Mouse (Mus musculus): Measurements from ENCODE around the gene Chd5.

Chd5 gene

DNA sequence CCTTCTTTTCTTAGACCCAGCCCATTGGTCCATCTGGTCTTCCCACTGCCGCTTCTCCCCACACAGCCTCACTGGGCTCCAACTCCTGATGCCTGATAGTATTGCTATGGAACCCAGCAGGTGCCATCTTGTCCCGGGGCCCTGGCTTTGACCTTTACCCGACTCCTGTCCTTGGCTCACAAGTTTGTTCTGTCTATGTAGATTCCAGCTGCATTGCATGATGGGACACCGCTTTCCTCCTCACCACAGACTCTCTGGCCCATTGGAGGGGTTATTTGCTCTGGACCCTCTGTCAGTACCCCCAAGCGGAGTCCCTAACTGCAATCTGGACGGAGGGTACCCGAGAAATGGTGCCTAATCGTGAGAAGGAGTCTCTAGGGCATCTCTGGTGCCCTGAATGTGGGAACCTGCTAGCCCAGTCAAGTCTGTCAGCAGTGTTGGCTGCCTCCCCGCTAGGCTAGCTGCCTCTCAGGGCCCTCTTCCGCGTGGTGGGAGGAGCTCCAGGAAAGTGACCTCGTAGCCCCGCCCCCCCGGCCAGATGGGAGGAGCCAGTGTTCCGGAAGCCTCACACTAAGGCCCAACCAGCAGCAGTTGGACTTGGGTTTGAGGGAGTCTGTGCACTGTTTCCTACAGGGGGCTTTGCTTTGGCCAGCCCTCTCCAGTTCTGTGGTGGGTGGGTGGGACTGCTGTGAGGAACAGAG lies 2.3 kb downstream of the Chd5 start:
- TF ChIP-seq NANOG (IDR thresholded peaks at IDR 0.05; ENCODE audit: borderline replicate concordance, low read length) (no peak), CTCF (conservative IDR thresholded peaks at IDR 0.05; ENCODE audit: low read length) (no peak), POU5F1 (IDR thresholded peaks at IDR 0.05; ENCODE audit: borderline replicate concordance, low read length) (no peak)
- peak overlapping the region; percentile 81 for H3K4me3 ChIP-seq (replicated peaks; ENCODE audit: low read length)
- H3K36me3 ChIP-seq (ENCODE audit: insufficient read depth, low read length) = peaks cover 6% of the 10 kb centered on the region; the same call in 1 of the 2 replicates
- peaks cover 31% of the 10 kb centered on the region for H3K27me3 ChIP-seq (ENCODE audit: insufficient read depth, low read length)
- peaks cover 67% of the 10 kb centered on the region for H3K4me1 ChIP-seq (replicated peaks; ENCODE audit: low read depth, low read length)
- H3K9me3 ChIP-seq (ENCODE audit: low read length) = no peaks in the 10 kb centered on the region

DNA sequence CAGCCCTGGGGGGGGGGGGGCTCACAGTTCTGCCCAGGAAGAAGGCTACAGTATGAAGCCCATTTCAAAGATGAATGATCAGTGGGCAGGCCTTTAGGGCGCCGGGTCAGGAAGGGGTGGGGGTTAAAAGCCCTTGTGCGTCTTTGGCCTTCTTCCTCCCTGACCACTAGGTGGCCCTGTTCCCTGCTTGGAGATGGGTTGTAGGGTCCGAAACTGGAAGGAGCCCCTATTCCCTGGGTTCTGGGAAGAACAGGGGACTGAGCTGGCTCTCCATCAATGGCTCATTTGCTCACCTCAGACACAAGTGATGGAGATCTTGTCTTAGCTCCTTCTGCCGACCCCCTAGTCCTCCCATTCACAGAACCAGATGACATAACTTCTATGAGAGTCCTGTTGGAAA lies 4.8 kb downstream of the Chd5 start:
- Histone ChIP-seq H3K9me3 (ENCODE audit: low read length) (no peaks in the 10 kb centered on the region), H3K36me3 (ENCODE audit: insufficient read depth, low read length) (no peaks in the 10 kb centered on the region), H3K4me3 (replicated peaks; ENCODE audit: low read length) (no peak overlapping the region), H3K27me3 (ENCODE audit: insufficient read depth, low read length) (peaks cover 18% of the 10 kb centered on the region), H3K4me1 (replicated peaks; ENCODE audit: low read depth, low read length) (peaks cover 83% of the 10 kb centered on the region)
- TF ChIP-seq CTCF (conservative IDR thresholded peaks at IDR 0.05; ENCODE audit: low read length) (peak; percentile 84), POU5F1 (IDR thresholded peaks at IDR 0.05; ENCODE audit: borderline replicate concordance, low read length) (no peak), NANOG (IDR thresholded peaks at IDR 0.05; ENCODE audit: borderline replicate concordance, low read length) (no peak)

DNA sequence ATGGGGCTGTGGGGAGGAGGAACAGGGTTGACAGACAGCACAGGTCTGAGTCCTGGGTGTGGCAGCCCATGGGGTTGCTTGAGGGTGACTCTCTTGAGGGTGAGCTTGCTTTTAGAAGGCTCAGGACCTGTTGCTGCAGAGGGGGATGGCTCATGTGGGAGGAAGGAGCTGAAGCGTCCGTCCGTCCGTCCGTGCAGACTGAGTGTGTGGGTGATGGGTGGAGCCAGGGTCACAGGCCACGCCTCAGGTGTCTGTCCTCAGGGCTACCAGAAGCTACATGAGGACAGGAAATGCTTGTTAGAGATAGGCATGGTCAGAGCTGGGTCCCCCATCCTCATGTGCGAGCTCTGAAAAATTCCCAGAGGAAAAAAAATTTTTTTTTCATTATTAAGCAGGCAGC lies 6.2 kb downstream of the Chd5 start:
- TF ChIP-seq POU5F1 (IDR thresholded peaks at IDR 0.05; ENCODE audit: borderline replicate concordance, low read length) (no peak), NANOG (IDR thresholded peaks at IDR 0.05; ENCODE audit: borderline replicate concordance, low read length) (no peak), CTCF (conservative IDR thresholded peaks at IDR 0.05; ENCODE audit: low read length) (no peak)
- H3K36me3 ChIP-seq (ENCODE audit: insufficient read depth, low read length) = no peaks in the 10 kb centered on the region

DNA sequence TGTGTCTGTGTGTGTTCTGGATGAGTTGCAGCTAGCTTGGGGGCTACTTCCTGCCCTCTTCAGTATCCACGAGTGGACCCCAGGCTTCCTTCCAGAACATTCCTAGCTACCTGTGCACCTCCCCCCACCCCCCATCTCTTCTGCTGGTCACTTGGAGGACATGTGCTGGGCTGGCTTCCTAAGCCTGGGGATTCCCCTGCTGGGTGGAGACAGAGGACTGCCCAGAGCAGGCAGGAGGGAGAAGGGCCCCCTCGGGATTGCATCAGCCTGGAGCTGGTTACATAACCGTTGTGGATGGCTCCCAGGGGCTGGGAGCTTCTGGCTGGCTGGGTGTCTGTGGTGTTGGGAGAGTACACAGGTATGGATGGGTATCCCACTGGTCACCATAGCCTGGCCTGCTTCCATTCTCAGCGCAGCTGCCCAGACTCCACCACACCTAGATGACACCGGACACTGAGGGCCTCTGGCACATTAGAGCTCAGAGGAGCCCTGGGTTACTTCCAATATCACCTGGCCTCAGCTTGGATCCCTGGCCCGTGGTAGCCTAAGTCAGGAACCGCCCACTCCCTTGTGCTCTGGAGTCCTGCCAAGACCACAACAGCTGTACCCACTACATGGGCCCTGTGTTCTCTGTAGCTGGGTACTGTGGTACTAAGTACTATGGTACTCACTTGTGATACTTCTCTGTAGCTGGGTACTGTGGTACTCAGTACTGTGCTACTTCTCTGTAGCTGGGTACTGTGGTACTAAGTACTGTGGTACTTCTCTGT lies 6.9 kb downstream of the Chd5 start:
- Histone ChIP-seq H3K4me1 (replicated peaks; ENCODE audit: low read depth, low read length) (peaks cover 93% of the 10 kb centered on the region), H3K27me3 (ENCODE audit: insufficient read depth, low read length) (peaks cover 10% of the 10 kb centered on the region), H3K36me3 (ENCODE audit: insufficient read depth, low read length) (no peaks in the 10 kb centered on the region), H3K9me3 (ENCODE audit: low read length) (no peaks in the 10 kb centered on the region), H3K4me3 (replicated peaks; ENCODE audit: low read length) (peak overlapping the region; percentile 37)
- TF ChIP-seq POU5F1 (IDR thresholded peaks at IDR 0.05; ENCODE audit: borderline replicate concordance, low read length) = no peak
- no peak for TF ChIP-seq CTCF (conservative IDR thresholded peaks at IDR 0.05; ENCODE audit: low read length)
- TF ChIP-seq NANOG (IDR thresholded peaks at IDR 0.05; ENCODE audit: borderline replicate concordance, low read length) = no peak

More for the DNA sequence above, 6.2 kb downstream of the Chd5 start:
- Histone ChIP-seq H3K9me3 (ENCODE audit: low read length) (no peaks in the 10 kb centered on the region), H3K4me3 (replicated peaks; ENCODE audit: low read length) (peak overlapping the region; percentile 35), H3K4me1 (replicated peaks; ENCODE audit: low read depth, low read length) (peaks cover 93% of the 10 kb centered on the region), H3K27me3 (ENCODE audit: insufficient read depth, low read length) (peaks cover 16% of the 10 kb centered on the region)

DNA sequence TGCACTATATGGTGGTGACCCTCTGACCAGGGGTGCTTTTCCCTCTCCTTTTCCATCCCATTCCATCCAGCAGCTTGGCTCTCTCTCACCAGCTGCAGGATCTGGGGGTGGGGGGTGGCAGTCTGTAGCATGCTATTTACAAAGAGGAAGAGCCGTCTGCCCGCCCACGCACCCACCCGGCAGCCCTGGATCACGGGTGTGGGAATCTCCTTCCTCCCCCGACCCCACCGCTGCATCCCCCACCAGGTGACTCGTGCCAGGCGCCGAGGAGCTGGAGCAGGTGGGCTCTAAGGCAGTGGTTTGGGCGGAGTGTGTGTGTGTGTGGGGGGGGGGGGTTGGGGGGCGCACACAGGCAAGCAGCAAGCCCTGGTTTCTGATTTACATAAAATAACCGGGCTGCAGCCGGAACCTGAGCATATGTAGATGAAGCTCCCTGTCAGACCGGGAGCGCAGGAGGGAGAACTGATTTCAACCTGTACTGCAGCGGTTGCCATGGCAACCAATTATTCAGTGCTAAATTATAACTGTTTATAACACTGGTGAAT lies 11.5 kb downstream of the Chd5 start:
- Histone ChIP-seq H3K27me3 (ENCODE audit: insufficient read depth, low read length) (peaks cover 31% of the 10 kb centered on the region), H3K9me3 (ENCODE audit: low read length) (no peaks in the 10 kb centered on the region), H3K36me3 (ENCODE audit: insufficient read depth, low read length) (no peaks in the 10 kb centered on the region), H3K4me1 (replicated peaks; ENCODE audit: low read depth, low read length) (peaks cover 100% of the 10 kb centered on the region), H3K4me3 (replicated peaks; ENCODE audit: low read length) (peak overlapping the region; percentile 67)
- TF ChIP-seq NANOG (IDR thresholded peaks at IDR 0.05; ENCODE audit: borderline replicate concordance, low read length) (no peak), POU5F1 (IDR thresholded peaks at IDR 0.05; ENCODE audit: borderline replicate concordance, low read length) (0 out of 2 replicates have a peak, but pooled peaks have one; percentile 9), CTCF (conservative IDR thresholded peaks at IDR 0.05; ENCODE audit: low read length) (no peak)

DNA sequence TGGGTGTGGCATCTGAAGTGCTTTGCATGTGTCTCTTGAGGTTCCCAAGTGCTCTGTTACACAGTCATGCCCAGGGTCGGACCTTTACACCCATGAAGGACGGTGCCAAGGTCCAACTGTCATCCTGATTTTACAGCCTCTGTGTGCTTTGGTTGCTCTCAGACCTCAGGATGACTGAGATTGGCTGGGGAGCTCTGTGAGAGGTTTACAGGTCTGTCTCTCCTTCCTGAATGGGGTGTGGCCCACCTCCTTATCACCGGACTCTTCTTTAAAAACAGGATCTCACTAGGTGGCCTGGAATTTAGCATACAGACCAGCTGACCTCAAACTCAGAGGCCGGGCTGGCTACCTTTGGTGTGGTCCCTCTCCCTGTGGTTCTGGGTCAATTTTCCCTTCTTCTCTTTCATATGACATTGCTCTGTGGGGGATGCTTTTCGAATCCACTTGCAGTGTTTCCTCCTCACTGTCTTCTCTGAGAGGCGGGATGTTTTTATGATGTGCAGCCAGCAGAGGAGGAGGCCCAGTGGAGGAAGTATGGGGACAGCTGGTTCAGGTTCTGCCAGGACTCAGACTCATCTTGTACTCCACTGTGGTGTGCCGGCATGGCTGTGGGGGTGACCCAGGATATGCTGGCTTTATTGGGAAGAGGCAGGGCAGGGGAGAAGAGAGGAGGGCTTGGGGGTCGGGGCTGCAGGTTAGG lies 12.4 kb downstream of the Chd5 start:
- TF ChIP-seq CTCF (conservative IDR thresholded peaks at IDR 0.05; ENCODE audit: low read length) = no peak
- TF ChIP-seq NANOG (IDR thresholded peaks at IDR 0.05; ENCODE audit: borderline replicate concordance, low read length) = no peak
- no peak for TF ChIP-seq POU5F1 (IDR thresholded peaks at IDR 0.05; ENCODE audit: borderline replicate concordance, low read length)
- Histone ChIP-seq H3K36me3 (ENCODE audit: insufficient read depth, low read length) (no peaks in the 10 kb centered on the region), H3K4me1 (replicated peaks; ENCODE audit: low read depth, low read length) (peaks cover 98% of the 10 kb centered on the region), H3K27me3 (ENCODE audit: insufficient read depth, low read length) (peaks cover 31% of the 10 kb centered on the region), H3K4me3 (replicated peaks; ENCODE audit: low read length) (peak overlapping the region; percentile 67), H3K9me3 (ENCODE audit: low read length) (no peaks in the 10 kb centered on the region)

DNA sequence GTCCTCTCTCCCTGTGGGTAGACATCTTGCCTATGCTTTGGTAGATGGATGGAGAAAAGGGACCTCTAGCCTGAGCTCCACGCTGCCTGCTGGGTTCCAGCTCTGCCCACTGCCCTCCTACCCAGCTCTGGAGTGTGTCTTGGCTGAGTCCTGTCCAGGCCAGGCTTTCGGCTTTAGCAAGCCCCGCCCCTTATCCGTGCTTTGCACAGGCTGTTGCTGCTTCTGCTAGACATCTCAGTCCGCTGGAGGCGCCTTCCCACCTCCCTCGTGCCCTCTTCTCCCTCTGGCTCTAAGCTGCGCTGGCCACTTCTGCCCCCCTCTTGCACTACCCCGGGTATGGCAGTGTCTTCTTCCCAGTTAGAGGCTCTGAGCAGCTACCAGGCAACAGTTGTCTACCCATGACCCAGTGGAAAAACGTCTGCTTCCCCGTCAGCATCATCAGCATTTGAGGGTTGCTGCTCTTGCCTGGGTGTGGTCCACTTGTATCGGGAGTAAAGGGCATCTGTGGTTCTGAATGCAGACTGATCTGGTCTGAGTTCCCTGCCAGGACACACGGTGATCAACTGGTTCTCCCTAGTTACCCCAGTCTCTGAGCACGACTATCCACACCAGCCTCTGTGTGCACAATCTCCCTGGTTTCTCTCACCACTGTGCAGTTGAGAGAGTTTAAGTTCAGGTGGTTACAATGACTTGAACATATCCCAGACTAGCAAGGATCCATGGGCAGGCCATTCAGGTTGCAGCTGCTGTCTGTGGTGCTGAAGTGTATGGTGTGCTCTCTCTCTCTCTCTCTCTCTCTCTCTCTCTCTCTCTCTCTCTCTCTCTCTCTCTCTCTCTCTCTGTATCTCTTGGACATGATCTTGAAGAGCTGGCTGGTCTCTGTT lies 13.2 kb downstream of the Chd5 start:
- Histone ChIP-seq H3K4me1 (replicated peaks; ENCODE audit: low read depth, low read length) (peaks cover 98% of the 10 kb centered on the region), H3K27me3 (ENCODE audit: insufficient read depth, low read length) (peaks cover 31% of the 10 kb centered on the region), H3K9me3 (ENCODE audit: low read length) (no peaks in the 10 kb centered on the region), H3K4me3 (replicated peaks; ENCODE audit: low read length) (peak overlapping the region; percentile 67), H3K36me3 (ENCODE audit: insufficient read depth, low read length) (peaks cover 2% of the 10 kb centered on the region; the same call in 1 of the 2 replicates)
- TF ChIP-seq NANOG (IDR thresholded peaks at IDR 0.05; ENCODE audit: borderline replicate concordance, low read length) = no peak
- no peak for TF ChIP-seq CTCF (conservative IDR thresholded peaks at IDR 0.05; ENCODE audit: low read length)

All from E14TG2a.4 (cell line).